Mouse (Mus musculus) Patski (cell line): ENCODE data around the gene Schip1. TPM values are rescaled to one million over a fixed set of nuclear protein-coding genes. Genes with fewer than 3 reads are reported as not detected.

Experiments used
- ATAC-seq: fragments of 100-300 bp; one replicate; pipeline ENCODE4 v1.8.0; 2021
- CTCF ChIA-PET: fragments of 350-600 bp; sonication (Branson Sonifier 250); formaldehyde crosslinking; loops from one replicate; lab custom pipeline; 2022; ENCODE audit warnings: inconsistent platforms; lab: Charles Lee
- POLR2A ChIA-PET: fragments of 350-600 bp; sonication (Branson Sonifier 250); formaldehyde crosslinking; loops from one replicate; lab custom pipeline; 2022; ENCODE audit warnings: antibody characterized with exemption, inconsistent platforms; lab: Charles Lee
- DNase-seq: peaks from one replicate; pipeline ENCODE4 v3.0.0-alpha.2; 2011; ENCODE audit warnings: low read depth, low spot score
- H3K27me3 ChIP-seq: fragments of 371-371 bp; one replicate; pipeline ENCODE4 v1.5.1; 2021
- CTCF ChIP-seq: fragments of 100-300 bp; IDR thresholded peaks from one replicate; pipeline ENCODE4 v1.5.1; 2021
- in situ Hi-C: fragments of 300-500 bp; cut with MboI; formaldehyde crosslinking; loops from 3 replicates; pipeline ENCODE4 v1.11.1; 2018; ENCODE audit warnings: low pct_unique_long_range_greater_than_20kb, mixed read lengths
- polyA plus RNA-seq: library from polyadenylated mRNA; unstranded; gene quantifications from one replicate; pipeline ENCODE4 v1.2.3, GENCODE M21; 2021

The Schip1 gene
- polyA plus RNA-seq, 1 experiment from 2014 or later, result 61.6 TPM

- no peak for DNase-seq
- in situ Hi-C loops, result no loop called here
- no peak for TF ChIP-seq CTCF
- no peaks in the 10 kb centered on the region for H3K27me3 ChIP-seq
- ChIA-PET CTCF (interaction anchor here (1.3 to 3.0 kb wide), 2 partner anchors 14 to 34 kb away, joined by 3 to 6 read pairs; no protein-coding TSS in a partner anchor), POLR2A (no interaction called here)
- ATAC-seq, result no peak
Measured at GRCm38 (mm10) chr3:68664337-68664736, 599.7 kb downstream of the Schip1 start.

- no peaks in the 10 kb centered on the region for H3K27me3 ChIP-seq
- POLR2A ChIA-PET, result no interaction called here
- in situ Hi-C loops, result no loop called here
- TF ChIP-seq CTCF, result no peak
- ATAC-seq, result no peak
- CTCF ChIA-PET, result interaction anchor here (0.8 to 3.0 kb wide), 8 partner anchors 12 to 51 kb away, joined by 3 to 6 read pairs (median 4); no protein-coding TSS in a partner anchor
- DNase-seq, result no peak
Measured at GRCm38 (mm10) chr3:68666377-68666776, 601.8 kb downstream of the Schip1 start.

GRCm38 (mm10) chr3:68667852-68668251 is 603.2 kb downstream of the Schip1 start:
- DNase-seq, result no peak
- POLR2A ChIA-PET, result no interaction called here
- in situ Hi-C loops, result no loop called here

DNA sequence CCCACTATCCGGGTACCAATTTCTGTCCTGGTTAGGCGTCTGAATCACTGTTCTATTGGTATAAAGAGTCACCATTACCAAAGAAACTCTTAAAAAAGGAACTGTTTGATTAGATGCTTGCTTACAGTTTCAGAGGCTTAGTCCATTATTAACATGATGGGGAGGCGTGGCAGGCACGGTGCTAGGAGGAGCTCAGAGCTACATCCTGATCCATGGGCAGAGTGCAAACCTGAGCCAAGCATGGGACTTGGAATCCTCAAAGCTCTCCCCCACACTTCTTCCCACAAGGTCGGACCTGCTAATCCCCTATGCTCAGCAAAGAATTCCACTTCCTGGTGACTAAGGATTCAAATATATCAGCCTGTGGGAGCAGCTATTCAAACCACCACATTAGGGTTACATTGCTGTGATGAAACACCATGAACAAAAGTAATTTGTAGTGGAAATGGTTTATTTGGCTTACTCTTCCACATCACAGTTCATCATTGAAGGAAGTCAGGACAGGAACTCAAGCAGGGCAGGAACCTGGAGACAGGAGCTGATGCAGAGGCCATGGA is 604.9 kb downstream of the Schip1 start:
- ChIA-PET CTCF (interaction anchor here (0.8 to 3.4 kb wide), 5 partner anchors 16 to 54 kb away, joined by 3 to 18 read pairs (median 4); no protein-coding TSS in a partner anchor), POLR2A (no interaction called here)
- no peaks in the 10 kb centered on the region for H3K27me3 ChIP-seq
- in situ Hi-C loops, result no loop called here
- peak; percentile 91 for DNase-seq
- no peak for TF ChIP-seq CTCF
- ATAC-seq, result peak; percentile 98

More at GRCm38 (mm10) chr3:68667852-68668251, 603.2 kb downstream of the Schip1 start:
- no peak for ATAC-seq
- TF ChIP-seq CTCF, result no peak
- no peaks in the 10 kb centered on the region for H3K27me3 ChIP-seq
- CTCF ChIA-PET, result interaction anchor here (2.0 to 3.4 kb wide), 2 partner anchors 15 to 17 kb away, joined by 4 to 18 read pairs; no protein-coding TSS in a partner anchor

DNA sequence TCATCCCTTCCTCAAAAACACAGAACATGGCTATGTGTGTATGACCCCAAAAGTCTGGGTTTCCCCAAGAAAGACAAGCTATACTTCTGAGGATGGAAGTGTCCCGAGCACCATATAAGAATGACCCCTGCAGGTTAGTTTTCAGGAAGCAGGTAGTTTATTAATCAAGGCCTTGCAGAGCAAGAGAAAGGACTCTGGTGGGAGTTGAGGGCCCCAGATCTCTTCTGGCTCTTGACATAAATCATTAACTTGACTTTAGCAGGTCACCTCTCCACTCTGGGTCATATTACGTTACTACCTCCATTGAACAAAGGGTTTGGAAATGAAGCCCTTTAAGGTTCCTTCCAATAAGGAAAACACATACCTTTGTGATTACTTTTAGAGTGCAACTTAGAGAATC is 610.1 kb downstream of the Schip1 start:
- no peak for TF ChIP-seq CTCF
- ChIA-PET POLR2A (no interaction called here), CTCF (interaction anchor here (1.0 to 3.2 kb wide), 9 partner anchors 9 to 60 kb away, joined by 3 to 13 read pairs (median 4); no protein-coding TSS in a partner anchor)
- no peaks in the 10 kb centered on the region for H3K27me3 ChIP-seq
- in situ Hi-C loops, result no loop called here
- DNase-seq (no peak), ATAC-seq (no peak)

DNA sequence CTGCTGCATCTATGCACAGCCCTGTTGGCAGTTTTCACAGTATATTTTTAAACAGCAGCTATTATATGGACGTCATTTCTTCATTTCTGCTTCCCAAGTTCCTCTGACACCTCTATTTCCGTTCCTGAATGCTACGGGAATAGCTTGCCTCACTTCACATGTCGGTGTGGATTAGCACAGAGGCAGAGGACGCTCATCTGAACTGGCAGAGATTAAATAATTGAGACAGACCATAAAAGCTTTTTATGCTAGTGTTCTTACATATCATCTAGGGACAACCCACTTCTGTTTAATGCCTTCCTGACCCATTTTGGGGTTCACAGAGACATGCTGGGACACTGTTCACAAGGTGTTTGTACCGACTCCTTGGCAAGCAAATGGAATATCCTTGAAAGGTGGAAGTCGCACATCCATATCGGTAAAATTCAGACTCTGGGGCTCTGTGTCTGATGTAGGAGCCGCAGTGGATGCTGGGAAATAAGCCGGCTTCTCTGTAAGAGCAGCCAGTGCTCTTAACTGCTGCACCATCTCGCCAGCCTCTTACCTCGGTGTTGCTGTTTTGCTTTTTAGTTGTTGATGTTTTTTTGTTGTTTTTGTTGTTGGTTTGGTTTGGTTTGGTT is 610.7 kb downstream of the Schip1 start:
- ATAC-seq (no peak), DNase-seq (no peak)
- POLR2A ChIA-PET, result no interaction called here
- no peaks in the 10 kb centered on the region for H3K27me3 ChIP-seq
- in situ Hi-C loops, result no loop called here
- CTCF ChIA-PET, result interaction anchor here (0.8 to 3.2 kb wide), 10 partner anchors 9 to 61 kb away, joined by 3 to 13 read pairs (median 4); no protein-coding TSS in a partner anchor
- no peak for TF ChIP-seq CTCF

Other genes starting within 250 kb of the Schip1 start
- not detected for gene Iqcj, start 172.6 kb upstream of the Schip1 start, polyA plus RNA-seq
- gene Iqschfp, start 172.6 kb upstream of the Schip1 start, polyA plus RNA-seq, result not detected